Mouse (Mus musculus) embryo, embryonic 11.5 days (tissue): ENCODE measurements around the gene Grb2.

Experiments
- DNase-seq: peaks from one replicate; pipeline ENCODE4 v3.0.0-alpha.2; 2012; ENCODE audit warnings: low read depth, low spot score

Gene Grb2

GRCm38 (mm10) chr11:115689137-115689915 lies 19.1 kb downstream of the Grb2 start:
- DNase-seq = no peak

- DNase-seq = no peak
These were observed 22.0 kb downstream of the Grb2 start for GRCm38 (mm10) chr11:115686369-115686768.

DNA sequence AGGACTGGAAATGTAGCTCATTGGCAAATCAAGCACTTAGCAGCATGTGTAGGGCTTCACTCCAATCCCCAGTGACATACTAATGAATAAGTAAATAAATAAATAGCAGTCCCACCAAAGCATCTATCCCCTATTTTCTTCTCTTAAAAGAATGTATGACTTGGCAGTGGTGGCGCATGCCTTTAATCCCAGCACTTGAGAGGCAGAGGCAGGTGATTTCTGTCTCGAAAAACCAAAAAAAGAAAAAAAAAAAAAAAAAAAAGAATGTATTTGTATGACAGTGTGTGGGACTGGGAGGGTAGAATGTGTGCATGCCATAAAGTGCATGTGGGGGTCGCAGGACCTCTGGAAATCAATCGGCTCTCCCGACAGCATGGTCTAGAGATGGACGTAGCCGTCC lies 22.4 kb downstream of the Grb2 start:
- DNase-seq = no peak

DNA sequence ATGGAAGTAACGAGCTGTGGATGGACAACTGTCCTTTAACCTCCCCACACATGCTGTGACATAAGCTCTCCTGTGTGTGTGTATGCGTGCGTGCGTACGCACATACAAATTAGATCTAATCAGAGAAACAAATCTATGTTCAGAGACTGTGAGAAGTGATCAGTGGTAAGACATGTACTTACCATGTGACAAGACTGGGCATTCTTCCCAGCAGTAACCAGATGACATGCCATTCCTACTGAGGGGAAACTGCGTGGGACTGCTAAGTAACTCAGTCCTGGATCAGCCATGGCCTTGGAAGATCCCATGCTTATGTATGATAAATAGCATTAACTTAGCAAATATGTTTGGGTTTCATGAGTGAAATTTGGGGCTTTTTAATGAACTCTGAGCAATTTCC lies 23.5 kb downstream of the Grb2 start:
- DNase-seq = no peak

- DNase-seq = no peak
These were observed 25.1 kb downstream of the Grb2 start for GRCm38 (mm10) chr11:115683326-115683725.

- no peak for DNase-seq
These were observed 26.0 kb downstream of the Grb2 start for GRCm38 (mm10) chr11:115682411-115682810.

DNA sequence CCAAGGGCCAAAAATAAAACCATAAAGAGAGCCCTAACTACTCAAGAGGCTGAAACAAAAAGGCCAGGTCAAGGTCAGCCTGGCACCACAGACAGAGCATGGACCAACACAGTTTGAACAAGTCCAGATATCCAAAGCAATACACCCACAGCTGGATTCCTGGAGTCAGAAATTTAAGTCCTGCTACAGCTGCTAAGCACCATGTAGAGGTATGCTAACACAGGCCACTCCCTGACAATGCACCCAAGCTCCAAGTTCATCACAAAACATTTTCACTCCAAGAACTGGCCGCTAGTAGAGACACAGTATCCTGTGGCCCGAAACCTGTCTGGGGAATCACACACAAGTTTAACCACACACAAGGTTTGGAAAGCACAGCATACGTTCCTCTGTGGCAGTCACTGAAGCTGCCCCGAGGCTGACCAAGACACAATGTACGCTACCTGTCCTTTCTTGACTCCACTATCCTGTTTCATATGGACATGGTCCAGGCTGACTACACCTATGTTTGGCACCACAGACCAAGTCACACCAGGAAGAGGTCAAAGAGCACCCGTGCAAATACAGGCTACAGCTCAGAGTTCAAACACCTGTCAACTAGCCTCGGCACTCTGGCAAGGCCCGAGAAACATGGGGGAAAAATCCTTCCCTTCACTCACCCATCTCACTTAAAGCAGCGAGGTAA lies 28.7 kb downstream of the Grb2 start:
- DNase-seq = no peak

DNA sequence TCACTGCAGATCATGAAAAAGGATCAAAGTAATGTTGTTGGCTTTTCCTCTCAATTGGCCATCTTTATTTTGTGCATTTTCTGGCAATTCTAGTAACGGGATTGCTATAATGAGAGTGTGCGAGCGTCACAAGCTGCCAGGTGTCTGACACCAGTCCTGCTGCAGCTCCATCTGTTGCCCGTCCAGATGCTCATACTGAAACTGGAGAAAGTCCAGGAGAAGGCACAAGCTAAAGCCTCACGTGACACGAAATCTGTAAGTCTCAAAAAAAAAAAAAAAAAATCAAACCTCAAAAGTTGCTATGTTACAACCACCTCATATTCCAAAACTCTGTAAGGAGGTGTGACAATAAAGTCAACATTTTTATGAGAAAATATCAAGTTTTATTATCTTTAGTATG lies 29.5 kb downstream of the Grb2 start:
- no peak for DNase-seq

DNA sequence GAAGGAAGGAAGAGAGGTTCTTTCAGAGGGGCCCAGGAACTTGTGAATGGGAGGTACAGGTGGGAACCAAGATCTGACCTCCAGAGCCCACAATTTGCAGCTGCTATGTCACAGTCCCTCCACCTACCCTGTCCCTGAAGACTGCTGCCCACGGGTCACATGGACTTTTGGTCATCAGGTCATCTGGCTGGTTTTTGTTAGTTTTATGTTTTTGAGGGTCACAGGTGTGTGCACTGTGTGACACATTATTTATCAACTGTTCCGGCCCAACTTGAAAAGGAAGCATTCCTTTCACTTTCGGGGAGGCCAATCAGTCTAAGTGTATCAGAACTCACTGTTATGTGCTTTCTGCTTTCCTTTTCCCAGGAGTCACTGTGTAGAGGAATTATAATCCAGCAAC lies 30.9 kb downstream of the Grb2 start:
- no peak for DNase-seq

DNA sequence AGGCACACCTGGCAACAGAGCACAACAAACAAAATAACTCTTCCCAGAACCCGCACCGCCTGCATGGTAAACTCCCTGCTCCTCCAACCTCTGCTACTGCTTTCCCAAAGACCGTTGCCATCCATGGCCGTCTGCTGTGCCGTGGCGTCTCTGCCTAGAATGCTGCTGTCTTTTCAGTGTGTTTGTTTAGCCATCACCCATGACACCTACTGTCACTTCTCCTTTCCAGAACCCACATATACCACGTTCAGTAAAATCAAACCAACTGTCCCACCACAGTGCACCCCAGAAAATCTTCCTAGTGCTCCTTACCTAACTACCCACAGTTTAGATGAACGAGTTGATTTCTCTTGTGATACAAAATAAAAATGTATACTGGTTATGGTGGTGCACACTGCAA lies 31.7 kb downstream of the Grb2 start:
- DNase-seq = no peak

DNA sequence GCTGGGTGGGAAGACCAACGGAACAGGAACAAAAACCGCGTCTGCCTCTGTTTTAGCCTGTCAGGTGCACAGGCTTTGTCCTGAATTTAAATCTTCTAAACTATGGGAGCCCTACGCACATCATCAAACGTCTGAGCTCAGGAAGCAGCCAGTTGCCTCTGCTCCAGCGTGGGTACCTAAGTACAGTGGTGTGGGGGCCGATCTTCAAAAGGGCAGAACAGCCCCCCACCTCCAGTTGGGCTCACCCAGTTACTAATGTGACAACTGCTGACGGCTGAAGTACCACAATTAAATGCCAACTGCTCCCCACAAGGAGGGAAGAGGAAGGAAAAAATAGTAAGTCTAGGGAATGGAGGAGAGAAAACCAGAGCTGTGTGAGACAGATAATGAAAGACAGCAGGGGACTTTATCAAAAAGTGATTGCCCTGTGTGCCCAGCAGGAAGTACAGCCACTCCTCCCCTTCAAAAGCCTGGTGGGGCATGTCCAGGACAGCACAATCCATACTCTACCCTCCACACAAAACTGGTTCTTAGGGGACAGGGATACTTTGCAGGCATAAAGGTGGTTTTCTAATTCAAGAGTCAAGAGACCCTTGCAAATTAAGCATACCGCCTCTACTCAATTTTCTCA lies 34.0 kb downstream of the Grb2 start:
- no peak for DNase-seq

- no peak for DNase-seq
These were observed 34.7 kb downstream of the Grb2 start for GRCm38 (mm10) chr11:115673471-115674234.

GRCm38 (mm10) chr11:115672226-115672987 lies 36.0 kb downstream of the Grb2 start:
- DNase-seq = no peak

DNA sequence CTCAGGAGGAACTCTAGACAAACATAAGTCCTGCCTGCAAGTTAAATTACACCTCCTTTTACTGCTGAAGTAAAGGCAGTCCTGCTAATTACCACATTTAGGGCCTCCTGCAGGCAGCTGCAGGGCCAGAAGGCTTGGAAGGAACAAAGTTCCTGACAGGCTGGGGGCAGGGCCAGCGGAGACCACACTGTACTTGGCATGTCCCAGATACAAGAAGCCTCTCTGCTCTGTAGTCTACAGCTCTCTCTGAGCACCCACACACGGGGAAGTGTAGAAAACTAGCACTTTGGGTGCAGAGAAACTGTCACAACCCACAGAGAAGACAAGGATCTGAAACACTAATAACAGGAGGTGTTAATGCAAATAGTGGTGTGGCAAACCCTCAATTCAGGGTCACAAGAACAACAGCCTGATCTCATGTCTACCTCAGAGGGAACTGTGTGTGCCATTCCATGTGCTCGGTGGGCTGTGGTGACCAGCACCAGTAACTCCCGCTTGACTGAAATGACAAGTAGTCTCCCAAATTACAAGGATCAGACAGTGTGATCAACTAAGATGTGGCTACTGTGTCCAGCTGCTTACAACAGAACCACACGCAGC lies 37.8 kb downstream of the Grb2 start:
- no peak for DNase-seq

GRCm38 (mm10) chr11:115663676-115664335 lies 44.6 kb downstream of the Grb2 start:
- no peak for DNase-seq

DNA sequence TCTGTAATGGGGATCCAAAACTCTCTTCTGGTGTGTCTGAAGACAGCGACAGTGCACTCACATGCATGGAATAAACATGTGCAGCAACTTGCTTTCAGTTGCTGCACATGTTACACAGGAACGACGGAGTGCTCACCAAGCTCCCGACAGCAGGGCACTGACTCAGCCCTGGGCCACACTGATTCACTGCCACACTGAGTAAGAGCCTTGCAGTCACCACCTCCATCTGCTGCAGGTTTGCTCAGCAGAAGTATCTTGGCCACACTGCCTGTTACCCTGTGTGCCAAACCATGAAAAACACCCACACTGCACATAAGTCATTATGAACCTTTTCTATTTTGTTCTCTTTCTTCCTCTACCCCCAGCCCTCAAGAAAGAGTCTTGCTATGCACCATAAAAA lies 48.0 kb downstream of the Grb2 start:
- no peak for DNase-seq

DNA sequence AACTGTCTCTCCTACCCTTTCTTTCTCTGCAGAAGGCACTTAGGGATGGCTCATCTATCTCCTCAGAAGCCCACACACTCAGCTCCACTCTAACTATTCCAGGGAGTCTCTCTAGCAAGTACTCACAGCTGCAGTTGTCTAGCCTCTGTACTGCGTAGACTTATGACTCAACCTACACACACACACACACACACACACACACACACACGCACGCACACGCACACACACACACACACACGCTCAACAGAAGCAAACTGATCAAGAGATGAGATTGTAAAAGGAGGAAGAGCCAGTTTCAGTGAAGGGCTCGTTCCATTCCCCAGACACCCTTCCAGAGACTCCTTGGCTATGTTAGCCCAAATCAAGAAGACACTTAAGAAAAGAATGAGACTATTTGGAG lies 49.9 kb downstream of the Grb2 start:
- no peak for DNase-seq

GRCm38 (mm10) chr11:115654128-115654527 lies 54.3 kb downstream of the Grb2 start:
- DNase-seq = no peak

DNA sequence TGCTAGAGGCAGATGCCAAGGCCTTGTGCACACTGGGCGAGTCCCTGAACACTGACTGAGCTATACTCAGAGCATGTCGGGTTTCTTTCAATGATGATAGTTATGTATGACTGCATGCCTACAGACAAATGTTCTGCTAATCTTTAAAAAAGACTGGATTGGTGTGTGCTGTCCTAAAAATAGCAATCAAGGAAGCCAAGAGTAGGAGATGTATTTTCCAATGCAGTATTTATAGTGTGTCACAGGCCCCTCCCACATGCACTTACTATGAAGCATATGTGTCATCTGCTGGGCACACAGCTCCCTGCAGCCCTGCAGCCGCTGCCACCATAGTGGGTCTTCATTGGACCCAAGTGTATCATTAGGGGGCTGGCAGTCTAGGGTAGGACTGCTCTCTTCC lies 55.2 kb downstream of the Grb2 start:
- no peak for DNase-seq

- DNase-seq = no peak
These were observed 56.7 kb downstream of the Grb2 start for GRCm38 (mm10) chr11:115651680-115652079.
